Mouse (Mus musculus): ENCODE results near the gene Pik3ap1. TPM values are rescaled to one million over a fixed set of nuclear protein-coding genes. Genes with fewer than 3 reads are reported as not detected.

Pik3ap1 gene
- polyA plus RNA-seq, 1 experiment from 2014 or later: 5.6 TPM

Other genes with a start within 250 kb of the Pik3ap1 start
- not detected in 2 replicates for gene Tll2, start 178.3 kb downstream of the Pik3ap1 start, polyA plus RNA-seq (2014; fragmentation: Nextera tagmentation; extraction: Ambion mirVana)
- 112 and 134 TPM in 2 replicates for gene Tm9sf3, start 121.1 kb downstream of the Pik3ap1 start, polyA plus RNA-seq (2014; fragmentation: Nextera tagmentation; extraction: Ambion mirVana)
- gene Lcor, start 97.5 kb upstream of the Pik3ap1 start, polyA plus RNA-seq (2014; fragmentation: Nextera tagmentation; extraction: Ambion mirVana): 10.0 and 10.4 TPM in 2 replicates
- gene Gm340, start 197.3 kb upstream of the Pik3ap1 start, polyA plus RNA-seq (2014; fragmentation: Nextera tagmentation; extraction: Ambion mirVana): 3.4 and 4.1 TPM in 2 replicates

Data from liver, embryonic 11.5 days (tissue).